Mouse (Mus musculus) liver, embryonic 11.5 days (tissue): ENCODE results near the gene 2610528J11Rik. TPM values are rescaled to one million over a fixed set of nuclear protein-coding genes. Genes with fewer than 3 reads are reported as not detected.

Source experiments
- ATAC-seq: fragments of 200-750 bp; cut with Nextera tagmentation; replicated peaks from 2 replicates; pipeline ENCODE4 v1.8.0; 2017; ENCODE audit warnings: moderate number of reproducible peaks, mild to moderate bottlenecking, moderate TSS enrichment, moderate library complexity; ENCODE audit not compliant: low FRiP score
- DNase-seq: peaks from one replicate; pipeline ENCODE4 v3.0.0-alpha.2; 2017; ENCODE audit warnings: low spot score
- H3K27ac ChIP-seq: fragments of 300-500 bp; sonication (generic); 2 replicates; pipeline ENCODE4 v1.5.1; 2014; ENCODE audit warnings: mild to moderate bottlenecking, low read depth, low read length, control low read depth
- H3K27me3 ChIP-seq: fragments of 300-500 bp; sonication (generic); replicated peaks from 2 replicates; pipeline ENCODE4 v1.6.1; 2014; ENCODE audit warnings: low read length, mixed read lengths; ENCODE audit not compliant: control insufficient read depth, insufficient read depth
- H3K36me3 ChIP-seq: fragments of 300-500 bp; sonication (generic); 2 replicates; pipeline ENCODE4 v1.6.1; 2014; ENCODE audit warnings: mild to moderate bottlenecking, low read length, moderate library complexity, mixed read lengths; ENCODE audit not compliant: control insufficient read depth, insufficient read depth
- H3K4me1 ChIP-seq: fragments of 300-500 bp; sonication (generic); replicated peaks from 2 replicates; pipeline ENCODE4 v1.6.1; 2014; ENCODE audit warnings: low read length, mixed read lengths; ENCODE audit not compliant: control insufficient read depth, insufficient read depth
- H3K4me2 ChIP-seq: fragments of 300-500 bp; sonication (generic); 2 replicates; pipeline ENCODE4 v1.6.1; 2014; ENCODE audit warnings: mild to moderate bottlenecking, control low read depth, moderate library complexity
- H3K4me3 ChIP-seq: fragments of 300-500 bp; sonication (generic); 2 replicates; pipeline ENCODE4 v1.5.1; 2014; ENCODE audit warnings: low read depth, low read length, control low read depth
- H3K9ac ChIP-seq: fragments of 300-500 bp; sonication (generic); 2 replicates; pipeline ENCODE4 v1.6.1; 2014; ENCODE audit warnings: low read depth, low read length, control low read depth
- H3K9me3 ChIP-seq: fragments of 300-500 bp; sonication (generic); 2 replicates; pipeline ENCODE4 v1.6.1; 2016; ENCODE audit warnings: low read length, inconsistent platforms, mixed read lengths; ENCODE audit not compliant: control insufficient read depth
- WGBS: fragments of 180-500 bp; shearing (Covaris S2); extraction: QIAGEN DNeasy Blood & Tissue Kit; methylation state at CpG from one replicate; pipeline ENCODE4 v1.1.7; 2014; 5-methylcytosine and 5-hydroxymethylcytosine counted together
- polyA plus RNA-seq: library from polyadenylated mRNA; unstranded; fragments of >200 nt; fragmentation: Nextera tagmentation; extraction: Ambion mirVana; gene quantifications from 2 replicates; pipeline ENCODE4 v1.2.1, GENCODE M21; 2014

2610528J11Rik gene
- polyA plus RNA-seq, 1 experiment from 2014 or later = 4.8 TPM

GRCm38 (mm10) chr4:118566161-118566676 is 39.4 kb downstream of the 2610528J11Rik start:
- DNase-seq (no peak), ATAC-seq (no peak)
- no peaks in the 10 kb centered on the region for H3K9me3 ChIP-seq
- WGBS = 39% methylated on average over 7 of the region's 7 CpGs
- H3K27me3 ChIP-seq = 0 out of 2 replicates have a peak, but pooled peaks cover 3% of the 10 kb centered on the region
- no peak overlapping the region for H3K9ac ChIP-seq
- no peak overlapping the region for H3K27ac ChIP-seq
- no peak overlapping the region for H3K4me3 ChIP-seq
- H3K36me3 ChIP-seq = no peaks in the 10 kb centered on the region
- H3K4me2 ChIP-seq = no peak overlapping the region
- peaks cover 4% of the 10 kb centered on the region; the same call in 1 of the 2 replicates for H3K4me1 ChIP-seq

- no peak overlapping the region for H3K27ac ChIP-seq
- H3K36me3 ChIP-seq = no peaks in the 10 kb centered on the region
- DNase-seq = peak; percentile 42
- H3K9me3 ChIP-seq = no peaks in the 10 kb centered on the region
- H3K4me2 ChIP-seq = peak overlapping the region; percentile 40
- peak; percentile 92 for ATAC-seq
- WGBS = 34% methylated on average over 10 of the region's 10 CpGs
- 0 out of 2 replicates have a peak overlapping the region, but pooled peaks have one; percentile 5 for H3K9ac ChIP-seq
- no peak overlapping the region for H3K4me3 ChIP-seq
- peaks cover 4% of the 10 kb centered on the region; the same call in 1 of the 2 replicates for H3K4me1 ChIP-seq
- H3K27me3 ChIP-seq = peaks cover 9% of the 10 kb centered on the region
Observed at GRCm38 (mm10) chr4:118568709-118569108, 41.9 kb downstream of the 2610528J11Rik start.

GRCm38 (mm10) chr4:118569320-118569719 is 42.5 kb downstream of the 2610528J11Rik start:
- ATAC-seq (peak; percentile 45; the same call in 1 of the 2 replicates), DNase-seq (no peak)
- Histone ChIP-seq H3K27me3 (peaks cover 9% of the 10 kb centered on the region), H3K4me1 (peaks cover 4% of the 10 kb centered on the region; the same call in 1 of the 2 replicates), H3K9ac (0 out of 2 replicates have a peak overlapping the region, but pooled peaks have one; percentile 5), H3K36me3 (no peaks in the 10 kb centered on the region), H3K9me3 (no peaks in the 10 kb centered on the region), H3K4me2 (peak overlapping the region; percentile 40), H3K27ac (no peak overlapping the region), H3K4me3 (no peak overlapping the region)
- WGBS = 58% methylated on average over 23 of the region's 23 CpGs

- no peaks in the 10 kb centered on the region for H3K36me3 ChIP-seq
- no peak overlapping the region for H3K27ac ChIP-seq
- no peak overlapping the region for H3K4me2 ChIP-seq
- WGBS = 76% methylated on average over 15 of the region's 15 CpGs
- no peak overlapping the region for H3K4me3 ChIP-seq
- no peaks in the 10 kb centered on the region for H3K9me3 ChIP-seq
- no peak overlapping the region for H3K9ac ChIP-seq
- DNase-seq (no peak), ATAC-seq (no peak)
- peaks cover 4% of the 10 kb centered on the region; the same call in 1 of the 2 replicates for H3K4me1 ChIP-seq
- peaks cover 12% of the 10 kb centered on the region for H3K27me3 ChIP-seq
Observed at GRCm38 (mm10) chr4:118571441-118571840, 44.6 kb downstream of the 2610528J11Rik start.

GRCm38 (mm10) chr4:118576097-118576496 is 49.3 kb downstream of the 2610528J11Rik start:
- ATAC-seq (no peak), DNase-seq (peak; percentile 83)
- no peak overlapping the region for H3K4me3 ChIP-seq

GRCm38 (mm10) chr4:118579313-118579712 is 52.5 kb downstream of the 2610528J11Rik start:
- Histone ChIP-seq H3K4me2 (no peak overlapping the region), H3K27ac (no peak overlapping the region), H3K4me3 (no peak overlapping the region), H3K4me1 (no peaks in the 10 kb centered on the region), H3K9ac (no peak overlapping the region), H3K9me3 (no peaks in the 10 kb centered on the region), H3K27me3 (peaks cover 3% of the 10 kb centered on the region), H3K36me3 (no peaks in the 10 kb centered on the region)
- DNase-seq (no peak), ATAC-seq (no peak)
- WGBS = 44% methylated on average over 13 of the region's 13 CpGs

More at GRCm38 (mm10) chr4:118576097-118576496, 49.3 kb downstream of the 2610528J11Rik start:
- no peaks in the 10 kb centered on the region for H3K36me3 ChIP-seq
- H3K4me2 ChIP-seq = no peak overlapping the region
- H3K9me3 ChIP-seq = no peaks in the 10 kb centered on the region
- peaks cover 8% of the 10 kb centered on the region for H3K27me3 ChIP-seq
- H3K4me1 ChIP-seq = no peaks in the 10 kb centered on the region
- no peak overlapping the region for H3K9ac ChIP-seq
- WGBS = 8% methylated on average over 6 of the region's 6 CpGs
- no peak overlapping the region for H3K27ac ChIP-seq

Other genes with a start within 250 kb of the 2610528J11Rik start
- 29.1 and 29.2 TPM in 2 replicates for gene Ptprf, start 235.6 kb upstream of the 2610528J11Rik start, polyA plus RNA-seq
- gene Szt2, start 117.7 kb upstream of the 2610528J11Rik start, polyA plus RNA-seq = 7.5 and 10.4 TPM in 2 replicates
- 141 and 149 TPM in 2 replicates for gene Med8, start 117.7 kb upstream of the 2610528J11Rik start, polyA plus RNA-seq
- gene Elovl1, start 98.9 kb upstream of the 2610528J11Rik start, polyA plus RNA-seq = 153 and 161 TPM in 2 replicates
- 315 and 340 TPM in 2 replicates for gene Cdc20, start 89.6 kb upstream of the 2610528J11Rik start, polyA plus RNA-seq
- gene Mpl, start 69.5 kb upstream of the 2610528J11Rik start, polyA plus RNA-seq = 32.7 and 35.9 TPM in 2 replicates
- gene Tie1, start 36.9 kb upstream of the 2610528J11Rik start, polyA plus RNA-seq = 14.1 and 16.0 TPM in 2 replicates
- 0.70 and 0.94 TPM in 2 replicates for gene Tmem125, start 17.0 kb downstream of the 2610528J11Rik start, polyA plus RNA-seq
- gene Cfap57, start 93.8 kb downstream of the 2610528J11Rik start, polyA plus RNA-seq = 0.82 and 0.86 TPM in 2 replicates
- gene Ebna1bp2, start 93.8 kb downstream of the 2610528J11Rik start, polyA plus RNA-seq = 239 and 247 TPM in 2 replicates
- not detected in 2 replicates for gene Olfr62, start 132.0 kb downstream of the 2610528J11Rik start, polyA plus RNA-seq
- gene Olfr1342, start 165.8 kb downstream of the 2610528J11Rik start, polyA plus RNA-seq = not detected in 2 replicates
- gene Olfr1341, start 176.5 kb downstream of the 2610528J11Rik start, polyA plus RNA-seq = not detected in 2 replicates
- gene Olfr1340, start 193.1 kb downstream of the 2610528J11Rik start, polyA plus RNA-seq = not detected in 2 replicates
- not detected in 2 replicates for gene Olfr1339, start 205.2 kb downstream of the 2610528J11Rik start, polyA plus RNA-seq
- not detected in 2 replicates for gene Olfr1338, start 231.7 kb downstream of the 2610528J11Rik start, polyA plus RNA-seq